In the genomic region with DNA sequence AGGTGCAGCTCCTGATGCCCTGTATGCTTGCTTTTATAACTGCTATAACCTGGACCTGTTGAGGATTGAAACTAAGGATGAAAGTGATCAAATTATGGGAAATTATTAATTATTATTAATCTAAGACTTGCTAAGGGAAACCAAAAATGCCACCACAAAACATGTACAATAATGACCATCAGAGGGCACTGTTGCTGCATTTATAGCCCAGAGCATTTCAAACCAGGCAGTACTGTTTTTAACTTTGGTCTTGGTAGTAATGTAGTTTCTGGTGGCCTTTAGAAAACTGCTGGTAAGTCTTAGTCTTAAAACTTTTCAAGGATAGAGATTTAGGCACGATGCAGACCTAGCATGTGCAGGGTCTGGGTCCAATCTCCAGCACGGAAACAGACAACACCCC, we compare ENCODE assay signal across 9 mouse cellular contexts. TPM values are rescaled to one million over a fixed set of nuclear protein-coding genes. Genes with fewer than 3 reads are reported as not detected.
A peak's percentile ranks its signal among the peaks of the same experiment; 100 is the strongest.
DNase-seq lines count a peak whose midpoint lies in the region; ATAC-seq and TF ChIP-seq lines count a peak whose summit lies in the region.
"Had no signal": no experiment of that assay in that cellular context is flagged by ENCODE, and none has a peak within 500 bp of the region (broad histone marks: within the 10 kb centered on the region; RNA-seq: fewer than 3 reads in every experiment).

No protein-coding gene starts in this region.

- peak; percentile 66 for TF ChIP-seq CTCF in brain, embryonic 14.5 days (IDR thresholded peaks at IDR 0.05; ENCODE audit: borderline replicate concordance, extremely low read depth, insufficient read depth, insufficient read length)
- TF ChIP-seq CTCF in liver, postnatal 0 days (IDR thresholded peaks at IDR 0.05; ENCODE audit: low read depth): peak; percentile 83

- no peak for TF ChIP-seq EP300 in liver, postnatal 0 days (IDR thresholded peaks at IDR 0.05; ENCODE audit: low read depth)

- H3K27ac ChIP-seq in midbrain, embryonic 10.5 days (replicated peaks): no peak overlapping the region; the same call in 1 of the 2 replicates
- H3K27ac ChIP-seq in midbrain, embryonic 13.5 days: no peak overlapping the region
- H3K27ac ChIP-seq in liver, postnatal 0 days (ENCODE audit: low read depth): no peak overlapping the region
- H3K27ac ChIP-seq: hindbrain, embryonic 15.5 days had no signal

- TF ChIP-seq POLR2A in brain, embryonic 14.5 days (IDR thresholded peaks at IDR 0.05; ENCODE audit: borderline replicate concordance, extremely low read depth, insufficient read depth, insufficient read length, poor library complexity, severe bottlenecking): no peak

- 41% methylated on average over 2 of the region's 2 CpGs for WGBS in midbrain, embryonic 10.5 days
- WGBS in midbrain, embryonic 13.5 days: 35% methylated on average over 2 of the region's 2 CpGs
- 43% methylated on average over 2 of the region's 2 CpGs for WGBS in liver, postnatal 0 days (ENCODE audit: insufficient replicate concordance)

- no peak overlapping the region for H3K4me3 ChIP-seq in midbrain, embryonic 10.5 days
- no peak overlapping the region for H3K4me3 ChIP-seq in midbrain, embryonic 13.5 days (replicated peaks)
- no peak overlapping the region for H3K4me3 ChIP-seq in liver, postnatal 0 days (ENCODE audit: low read depth, low read length)
- H3K4me3 ChIP-seq: hindbrain, embryonic 15.5 days had no signal

- no peak for ATAC-seq in midbrain, embryonic 13.5 days
- ATAC-seq in liver, postnatal 0 days: no peak

- no peaks in the 10 kb centered on the region for H3K9me3 ChIP-seq in midbrain, embryonic 10.5 days (replicated peaks)
- no peaks in the 10 kb centered on the region for H3K9me3 ChIP-seq in midbrain, embryonic 13.5 days
- no peaks in the 10 kb centered on the region for H3K9me3 ChIP-seq in liver, postnatal 0 days (ENCODE audit: low read length)
- H3K9me3 ChIP-seq: hindbrain, embryonic 15.5 days had no signal

- H3K27me3 ChIP-seq in midbrain, embryonic 10.5 days (ENCODE audit: low read depth, poor library complexity, severe bottlenecking): no peaks in the 10 kb centered on the region
- H3K27me3 ChIP-seq in midbrain, embryonic 13.5 days: no peaks in the 10 kb centered on the region
- H3K27me3 ChIP-seq in liver, postnatal 0 days (ENCODE audit: insufficient read depth, low read length): no peaks in the 10 kb centered on the region
- H3K27me3 ChIP-seq: hindbrain, embryonic 15.5 days had no signal

- H3K9ac ChIP-seq in midbrain, embryonic 13.5 days (replicated peaks): no peak overlapping the region
- H3K9ac ChIP-seq in liver, postnatal 0 days (replicated peaks): no peak overlapping the region
- H3K9ac ChIP-seq: hindbrain, embryonic 15.5 days had no signal

- H3K4me2 ChIP-seq in midbrain, embryonic 13.5 days (replicated peaks): no peak overlapping the region
- H3K4me2 ChIP-seq in liver, postnatal 0 days (ENCODE audit: low read depth, low read length): no peak overlapping the region
- H3K4me2 ChIP-seq: hindbrain, embryonic 15.5 days had no signal

- peaks cover 35% of the 10 kb centered on the region for H3K4me1 ChIP-seq in midbrain, embryonic 10.5 days
- H3K4me1 ChIP-seq in midbrain, embryonic 13.5 days (replicated peaks): peaks cover 20% of the 10 kb centered on the region
- peaks cover 7% of the 10 kb centered on the region for H3K4me1 ChIP-seq in liver, postnatal 0 days (ENCODE audit: insufficient read depth)

- no peaks in the 10 kb centered on the region for H3K36me3 ChIP-seq in midbrain, embryonic 10.5 days
- H3K36me3 ChIP-seq in midbrain, embryonic 13.5 days: no peaks in the 10 kb centered on the region
- H3K36me3 ChIP-seq in liver, postnatal 0 days (replicated peaks; ENCODE audit: insufficient read depth, low read length): no peaks in the 10 kb centered on the region
- H3K36me3 ChIP-seq: hindbrain, embryonic 15.5 days had no signal

- peak; percentile 67 for DNase-seq in adrenal gland, postnatal 10 days
- DNase-seq in adrenal gland, postnatal 25 days: no peak
- peak; percentile 29 for DNase-seq in midbrain, embryonic 10.5 days (ENCODE audit: low spot score)
- DNase-seq in brain, embryonic 14.5 days (ENCODE audit: low read depth): peak; percentile 89
- DNase-seq in forelimb bud, embryonic 11.5 days (ENCODE audit: low read depth, low spot score): peak; percentile 51
- peak; percentile 61 for DNase-seq in liver, postnatal 0 days
- DNase-seq in thymus, postnatal 14 days: peak; percentile 50

RNA-seq across cellular contexts. Expression of a gene that starts 3.7 kb away (rescaled TPM):
- total RNA-seq in adrenal gland, postnatal 10 days (2021): 10 to 100 TPM; 58.1 to 61.2 TPM
- total RNA-seq in adrenal gland, postnatal 25 days (2021): 50.3 and 55.4 TPM in 2 replicates
- polyA plus RNA-seq in midbrain, embryonic 10.5 days (2016; fragmentation: Nextera tagmentation; extraction: Ambion mirVana): 123 and 133 TPM in 2 replicates
- 153 and 163 TPM in 2 replicates for polyA plus RNA-seq in midbrain, embryonic 13.5 days (2015; fragmentation: Nextera tagmentation; extraction: Ambion mirVana)
- 194 and 228 TPM in 2 replicates for polyA plus RNA-seq in brain, embryonic 14.5 days (2012; rRNA removed)
- 13.8 and 16.6 TPM in 2 replicates for polyA plus RNA-seq in liver, postnatal 0 days (2015; fragmentation: Nextera tagmentation; extraction: Ambion mirVana)
